Mouse (Mus musculus) myocyte (in vitro differentiated cells): ENCODE measurements around the gene Acvr2b. TPM values are rescaled to one million over a fixed set of nuclear protein-coding genes. Genes with fewer than 3 reads are reported as not detected.
A peak's percentile ranks its signal among the peaks of the same experiment; 100 is the strongest.

Source experiments
- H3K27me3 ChIP-seq: one replicate; pipeline ENCODE4 v1.6.1; 2011; ENCODE audit not compliant: control insufficient read depth, insufficient read depth, insufficient read length
- H3K36me3 ChIP-seq: one replicate; pipeline ENCODE4 v1.6.1; 2011; ENCODE audit not compliant: control insufficient read depth, insufficient read depth
- H3K4me2 ChIP-seq: one replicate; pipeline ENCODE4 v1.6.1; 2011; ENCODE audit warnings: low read depth, control low read depth
- H3K4me3 ChIP-seq: one replicate; pipeline ENCODE4 v1.5.1; 2011; ENCODE audit warnings: mild to moderate bottlenecking, control low read depth, moderate library complexity
- H3K79me2 ChIP-seq: one replicate; pipeline ENCODE4 v1.6.1; 2011; ENCODE audit not compliant: control insufficient read depth, insufficient read depth
- H3ac ChIP-seq: one replicate; pipeline ENCODE4 v1.6.1; 2011; ENCODE audit not compliant: control insufficient read depth, insufficient read length
- CEBPB ChIP-seq: IDR thresholded peaks from 2 replicates; pipeline ENCODE4 v1.6.1; 2011; ENCODE audit warnings: mild to moderate bottlenecking, moderate library complexity; ENCODE audit not compliant: poor library complexity, insufficient read depth, severe bottlenecking
- E2F4 ChIP-seq: IDR thresholded peaks from one replicate; pipeline ENCODE4 v1.6.1; 2011; ENCODE audit warnings: mild to moderate bottlenecking, control low read depth, moderate library complexity; ENCODE audit not compliant: insufficient read depth
- MAX ChIP-seq: IDR thresholded peaks from one replicate; pipeline ENCODE4 v1.6.1; 2011; ENCODE audit warnings: low read depth, mild to moderate bottlenecking, control low read depth
- MYOD1 ChIP-seq, 3 experiments: IDR thresholded peaks; one replicate each; pipeline ENCODE4 v1.6.1; 2011; ENCODE audit warnings: control low read depth in 2 of 3, low read depth in 2 of 3, mild to moderate bottlenecking in 2 of 3, moderate library complexity in 1 of 3; ENCODE audit not compliant: insufficient read length in 2 of 3, control insufficient read depth in 1 of 3
- MYOG ChIP-seq, 3 experiments: IDR thresholded peaks; one replicate each; pipeline ENCODE4 v1.6.1; 2011; ENCODE audit warnings: control low read depth in 2 of 3, low read depth in 2 of 3, mild to moderate bottlenecking in 2 of 3; ENCODE audit not compliant: insufficient read length in 2 of 3, control insufficient read depth in 1 of 3, insufficient read depth in 1 of 3
- POLR2A ChIP-seq: IDR thresholded peaks from one replicate; pipeline ENCODE4 v1.6.1; 2011; ENCODE audit warnings: low read depth, mild to moderate bottlenecking, control low read depth, moderate library complexity; ENCODE audit not compliant: insufficient read length
- POLR2AphosphoS2 ChIP-seq: IDR thresholded peaks from one replicate; pipeline ENCODE4 v1.6.1; 2011; ENCODE audit warnings: low read depth, control low read depth; ENCODE audit not compliant: insufficient read length
- REST ChIP-seq: IDR thresholded peaks from one replicate; pipeline ENCODE4 v1.6.1; 2011; ENCODE audit warnings: mild to moderate bottlenecking, control low read depth, moderate library complexity; ENCODE audit not compliant: insufficient read depth, insufficient read length
- SRF ChIP-seq: IDR thresholded peaks from one replicate; pipeline ENCODE4 v1.6.1; 2011; ENCODE audit warnings: low read depth; ENCODE audit not compliant: control insufficient read depth, insufficient read length
- TCF12 ChIP-seq: IDR thresholded peaks from one replicate; pipeline ENCODE4 v1.6.1; 2011; ENCODE audit warnings: mild to moderate bottlenecking, control low read depth; ENCODE audit not compliant: poor library complexity, insufficient read depth, severe bottlenecking
- TCF3 ChIP-seq: IDR thresholded peaks from one replicate; pipeline ENCODE4 v1.6.1; 2011; ENCODE audit warnings: low read depth, control low read depth; ENCODE audit not compliant: insufficient read length
- USF1 ChIP-seq: IDR thresholded peaks from one replicate; pipeline ENCODE4 v1.6.1; 2011; ENCODE audit warnings: low read depth, mild to moderate bottlenecking, control low read depth, moderate library complexity
- polyA plus RNA-seq: library from polyadenylated mRNA; unstranded; fragments of >200 nt; fragmentation: generic; extraction: Trizol; gene quantifications from one replicate; pipeline ENCODE4 v1.2.1, GENCODE M21; 2012; ENCODE audit warnings: missing spikeins

Acvr2b gene
- polyA plus RNA-seq, 1 experiment = 1.8 TPM

DNA sequence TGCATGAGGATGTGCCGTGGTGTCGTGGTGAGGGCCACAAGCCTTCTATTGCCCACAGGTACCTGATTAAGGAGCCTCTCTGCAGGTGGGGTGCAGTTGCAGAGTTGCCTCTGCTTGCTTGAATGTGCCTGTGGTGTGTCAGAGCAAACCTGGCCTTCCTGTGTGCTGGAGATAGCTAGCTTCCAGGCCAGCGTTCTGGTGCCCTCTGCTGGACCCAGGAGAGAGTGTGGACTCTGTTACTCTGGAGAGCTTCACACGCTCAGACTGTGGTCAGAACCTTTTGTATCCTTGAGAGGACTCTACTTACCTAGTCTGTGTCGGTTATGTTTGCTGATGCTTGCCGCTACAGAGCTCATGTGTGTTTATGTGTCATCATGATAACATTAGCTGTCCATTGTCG lies 28.4 kb downstream of the Acvr2b start:
- TF ChIP-seq CEBPB (no peak), TCF12 (no peak), POLR2A (no peak), E2F4 (no peak), MYOG (IDR thresholded peaks at IDR 0.05; ENCODE audit: control insufficient read depth in 1 of 3, insufficient read depth in 1 of 3, insufficient read length in 2 of 3, low read depth in 2 of 3) (no peak), MYOD1 (IDR thresholded peaks at IDR 0.05; ENCODE audit: control insufficient read depth in 1 of 3, insufficient read length in 2 of 3, low read depth in 2 of 3) (no peak), SRF (no peak), TCF3 (no peak), POLR2AphosphoS2 (no peak), REST (no peak), MAX (no peak), USF1 (no peak)
- Histone ChIP-seq H3K4me3 (no peak overlapping the region), H3K4me2 (no peak overlapping the region), H3ac (no peak overlapping the region), H3K79me2 (no peaks in the 10 kb centered on the region), H3K36me3 (no peaks in the 10 kb centered on the region), H3K27me3 (no peaks in the 10 kb centered on the region)

DNA sequence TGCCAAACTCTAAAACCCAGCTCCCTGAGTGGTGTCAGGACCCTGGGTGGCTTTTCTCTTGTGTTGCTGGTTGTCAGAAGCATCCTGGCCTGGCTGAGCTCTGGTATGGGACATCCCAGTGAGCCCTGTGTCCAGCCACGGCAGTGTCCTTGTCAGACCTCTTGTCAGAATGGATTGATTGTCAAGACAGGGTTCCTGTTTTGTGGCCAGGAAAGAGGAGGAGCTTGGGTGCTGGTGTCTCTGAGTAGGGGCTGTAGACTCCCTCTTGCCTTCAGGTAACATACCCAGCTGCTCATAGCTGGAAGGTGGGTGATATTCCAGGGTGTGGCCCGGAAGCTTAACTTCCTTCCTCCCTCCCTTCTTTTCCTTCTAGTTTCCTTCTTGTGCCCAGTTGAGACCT lies 33.9 kb downstream of the Acvr2b start:
- no peaks in the 10 kb centered on the region for H3K27me3 ChIP-seq
- H3K4me2 ChIP-seq = no peak overlapping the region
- H3K36me3 ChIP-seq = no peaks in the 10 kb centered on the region
- no peak overlapping the region for H3ac ChIP-seq
- no peaks in the 10 kb centered on the region for H3K79me2 ChIP-seq
- TF ChIP-seq REST (no peak), MAX (no peak), TCF12 (no peak), CEBPB (no peak)
- H3K4me3 ChIP-seq = no peak overlapping the region

DNA sequence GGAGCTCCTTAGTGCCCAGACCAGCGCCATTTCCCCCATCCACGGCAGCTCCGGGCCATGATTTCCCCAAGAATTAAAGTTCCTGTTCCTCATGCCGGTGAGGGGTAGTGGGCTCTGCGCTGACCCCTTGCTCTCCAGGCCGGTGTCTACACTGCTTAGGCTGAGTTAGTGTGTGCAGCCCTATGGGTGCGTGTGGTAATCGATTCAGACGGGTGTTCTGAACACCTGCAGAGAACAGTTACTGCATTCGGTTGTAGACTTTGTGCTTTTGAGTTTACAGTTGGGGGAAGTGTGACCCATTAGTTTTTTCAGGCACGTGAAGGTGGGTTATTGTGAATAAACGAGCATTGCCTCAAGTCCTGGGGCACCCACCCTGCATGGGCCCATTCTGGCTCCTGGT lies 36.1 kb downstream of the Acvr2b start:
- no peaks in the 10 kb centered on the region for H3K79me2 ChIP-seq
- no peak for TF ChIP-seq MYOG (IDR thresholded peaks at IDR 0.05; ENCODE audit: control insufficient read depth in 1 of 3, insufficient read depth in 1 of 3, insufficient read length in 2 of 3, low read depth in 2 of 3)
- no peak for TF ChIP-seq TCF12
- TF ChIP-seq POLR2AphosphoS2 = no peak
- no peak for TF ChIP-seq E2F4
- no peak for TF ChIP-seq USF1
- no peak for TF ChIP-seq SRF
- no peak for TF ChIP-seq TCF3
- TF ChIP-seq MAX = no peak
- no peak for TF ChIP-seq CEBPB
- no peak for TF ChIP-seq POLR2A
- TF ChIP-seq MYOD1 (IDR thresholded peaks at IDR 0.05; ENCODE audit: control insufficient read depth in 1 of 3, insufficient read length in 2 of 3, low read depth in 2 of 3) = no peak
- no peak for TF ChIP-seq REST
- no peak overlapping the region for H3ac ChIP-seq
- no peak overlapping the region for H3K4me3 ChIP-seq
- H3K27me3 ChIP-seq = no peaks in the 10 kb centered on the region
- no peak overlapping the region for H3K4me2 ChIP-seq
- H3K36me3 ChIP-seq = no peaks in the 10 kb centered on the region

DNA sequence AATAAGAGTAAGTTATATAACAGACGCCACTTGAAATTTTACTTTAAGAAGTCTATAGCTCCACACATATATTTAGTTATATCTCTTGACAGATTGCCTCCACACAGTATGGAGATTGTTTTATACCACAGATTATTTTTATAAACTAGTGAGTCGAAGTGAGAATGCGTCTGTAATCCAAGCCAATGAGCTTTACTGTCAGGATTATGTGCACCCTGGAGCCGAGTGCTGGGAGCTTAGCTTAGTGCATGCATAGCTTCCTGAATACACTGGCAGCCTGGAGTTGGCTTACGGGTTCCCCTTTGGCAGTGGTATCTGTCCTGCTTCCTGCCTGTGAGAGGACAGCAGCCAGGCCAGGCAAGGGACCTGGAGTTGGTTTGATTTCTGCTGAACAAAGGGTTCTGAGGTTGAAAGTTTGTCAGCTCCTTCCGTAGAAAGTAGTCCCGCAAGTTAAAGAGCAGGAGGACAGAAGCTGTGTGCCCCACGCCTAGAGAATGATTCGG lies 36.6 kb downstream of the Acvr2b start:
- Histone ChIP-seq H3K4me3 (no peak overlapping the region), H3K36me3 (no peaks in the 10 kb centered on the region), H3K79me2 (no peaks in the 10 kb centered on the region), H3K27me3 (no peaks in the 10 kb centered on the region), H3ac (no peak overlapping the region), H3K4me2 (no peak overlapping the region)
- TF ChIP-seq TCF3 (no peak), E2F4 (no peak), USF1 (no peak), MYOD1 (IDR thresholded peaks at IDR 0.05; ENCODE audit: control insufficient read depth in 1 of 3, insufficient read length in 2 of 3, low read depth in 2 of 3) (no peak), SRF (no peak), MYOG (IDR thresholded peaks at IDR 0.05; ENCODE audit: control insufficient read depth in 1 of 3, insufficient read depth in 1 of 3, insufficient read length in 2 of 3, low read depth in 2 of 3) (no peak), MAX (no peak), REST (no peak), TCF12 (no peak), CEBPB (no peak), POLR2AphosphoS2 (no peak), POLR2A (no peak)

DNA sequence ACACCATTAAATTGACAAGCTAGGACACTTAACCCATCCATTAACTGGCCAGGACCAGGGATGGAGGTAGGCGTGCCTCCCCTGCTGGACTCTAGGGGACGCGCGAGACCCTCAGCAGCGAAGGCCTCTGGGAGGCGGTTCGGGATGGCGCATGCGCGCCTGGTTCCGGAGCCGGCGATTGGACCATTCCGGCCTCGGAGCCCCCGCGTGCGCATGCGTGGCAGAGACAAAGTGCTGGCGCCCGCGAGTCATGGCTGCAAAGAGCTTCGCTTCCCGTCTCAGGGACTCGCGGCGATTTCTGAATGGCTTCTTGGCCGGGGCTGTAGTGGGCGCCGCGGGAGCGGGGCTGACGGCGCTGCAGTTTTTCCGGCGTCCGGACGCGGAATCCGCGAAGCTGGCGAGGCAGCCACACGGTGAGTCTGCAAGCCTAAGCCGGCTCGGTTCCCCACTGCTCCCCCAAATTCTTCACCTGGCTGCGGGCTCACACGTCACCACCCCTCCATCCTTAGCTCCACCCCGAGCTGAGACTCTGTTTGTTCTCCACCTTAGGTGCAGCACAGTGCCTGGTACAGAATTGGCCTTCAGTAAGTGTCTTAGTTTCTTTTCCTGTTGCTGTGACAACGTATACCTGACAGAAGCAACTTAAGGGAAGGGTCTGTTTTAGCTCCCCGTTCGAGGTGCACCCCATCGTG lies 43.0 kb downstream of the Acvr2b start, which contains the start of gene Exog:
Exog (plus strand) TSS at position 206 of the 692 bp plus-strand sequence.
- Histone ChIP-seq H3ac (peak within 1 kb of the TSS; percentile 31), H3K4me2 (peak within 1 kb of the TSS; percentile 93), H3K4me3 (peak within 1 kb of the TSS; percentile 59), H3K79me2 (peaks cover 13% of the 10 kb centered on the region), H3K27me3 (no peaks in the 10 kb centered on the region), H3K36me3 (no peaks in the 10 kb centered on the region)
- peak; percentile 74 for TF ChIP-seq POLR2A
- no peak for TF ChIP-seq MYOD1 (IDR thresholded peaks at IDR 0.05; ENCODE audit: control insufficient read depth in 1 of 3, insufficient read length in 2 of 3, low read depth in 2 of 3)
- peak; percentile 76 for TF ChIP-seq E2F4
- TF ChIP-seq MAX = no peak
- TF ChIP-seq USF1 = no peak
- no peak for TF ChIP-seq TCF3
- peak; percentile 71 for TF ChIP-seq POLR2AphosphoS2
- no peak for TF ChIP-seq CEBPB
